Mouse (Mus musculus) layer of hippocampus, postnatal 14 days (tissue): ENCODE results near the gene Vps11. TPM values are rescaled to one million over a fixed set of nuclear protein-coding genes. Genes with fewer than 3 reads are reported as not detected.
"Not testable (repeated sequence)": the region's sequence is repeated elsewhere in the genome, so short reads cannot be mapped to it uniquely, and the experiment has no call there.

Experiments
- DNase-seq, 2 experiments: peaks; one replicate each; pipeline ENCODE4 v3.0.0; 2021 to 2022; ENCODE audit warnings: low spot score in 2 of 2, mixed read lengths in 1 of 2
- long read RNA-seq, 2 experiments: library from polyadenylated mRNA; stranded (forward); transcript quantifications; one replicate each; pipeline ENCODE4 v2.0.0; 2021
- total RNA-seq, 2 experiments: library from RNA; stranded (reverse); gene quantifications; 2 replicates each; pipeline ENCODE4 v1.2.3; 2021

Vps11 gene
- total RNA-seq: 10 to 100 TPM; 41.8 to 46.1 TPM
- long read RNA-seq, experiment 1, transcript Vps11-201 (16 exons, 3,536 nt): major isoform, 56 of 73 reads
- long read RNA-seq, experiment 1, partial matches to known transcripts: 2 of 73 reads
- long read RNA-seq, experiment 1, other reads (novel, unspliced or antisense): 15 of 73 reads
- long read RNA-seq, experiment 2, transcript Vps11-201 (16 exons, 3,536 nt): major isoform, 85 of 103 reads
- long read RNA-seq, experiment 2, partial matches to known transcripts: 5 of 103 reads
- long read RNA-seq, experiment 2, other reads (novel, unspliced or antisense): 12 of 103 reads

DNA sequence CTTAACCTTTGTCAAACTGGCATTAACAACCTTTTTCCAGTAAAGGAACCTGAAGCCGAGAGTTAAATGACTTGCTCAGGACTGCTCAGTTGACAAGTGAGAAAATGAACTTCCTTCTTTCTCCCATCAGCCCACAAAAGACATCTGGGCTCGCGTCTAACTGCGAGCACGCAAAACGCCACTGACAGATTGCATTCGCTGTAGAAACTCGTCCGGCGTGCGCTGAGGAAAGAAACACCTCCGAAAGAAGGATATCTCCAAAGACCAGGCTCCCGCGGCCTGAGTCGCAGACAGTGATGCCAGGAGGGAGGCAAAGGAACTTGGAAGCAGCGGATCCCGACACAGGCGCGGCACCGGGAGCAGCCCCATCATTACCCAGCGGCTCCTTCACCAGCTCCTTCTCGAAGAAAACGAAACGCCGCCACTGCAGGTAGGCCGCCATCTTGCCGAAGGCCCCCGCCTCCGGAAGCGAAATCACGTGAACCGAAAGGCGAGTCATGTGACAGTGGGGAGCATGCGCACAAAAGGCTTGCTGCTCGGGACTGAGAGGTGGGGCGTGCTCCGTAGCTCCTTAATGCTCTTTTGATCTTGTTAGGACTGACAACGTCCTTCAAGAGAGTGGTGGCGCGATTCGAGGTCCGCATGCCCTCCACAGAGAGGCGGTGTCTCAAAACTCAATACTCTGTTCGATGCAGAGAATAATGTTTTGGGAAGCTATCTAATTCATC lies at the start of gene Vps11:
TSS of gene Vps11 (minus strand) at position 481 of the 728 bp plus-strand sequence.
- peak; percentile 92 to 96 for DNase-seq

DNA sequence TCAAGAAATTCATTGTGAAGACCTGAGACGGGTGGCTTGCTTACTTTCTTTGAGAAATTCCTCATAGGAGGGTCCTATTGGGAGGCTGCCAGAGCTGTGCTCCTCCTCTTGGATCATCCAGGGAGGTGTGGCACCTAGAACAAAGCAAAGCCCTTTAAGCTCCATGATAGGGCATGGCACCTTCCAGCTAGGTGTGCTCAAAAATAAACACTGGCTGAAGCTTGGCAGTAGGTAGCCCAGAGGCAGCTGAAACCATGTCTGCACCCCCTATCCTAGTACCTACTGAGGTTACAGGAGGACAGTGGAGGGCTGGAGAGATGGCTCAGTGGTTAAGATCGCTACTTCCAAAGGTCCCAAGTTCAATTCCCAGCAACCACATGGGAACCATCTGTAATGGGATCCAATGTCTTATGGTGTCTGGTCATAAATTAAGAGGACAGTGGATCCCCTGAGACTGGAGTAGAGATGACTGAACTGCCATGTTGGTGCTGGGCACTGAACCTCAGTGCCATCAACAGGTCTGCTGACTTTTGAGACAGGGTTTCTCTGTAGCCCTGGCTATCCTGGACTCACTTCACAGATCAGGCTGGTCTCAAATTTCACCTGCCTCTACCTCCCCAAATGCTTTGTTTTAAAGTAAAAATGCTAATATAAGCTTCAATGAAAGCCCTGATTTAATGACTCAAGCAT lies 49.3 kb upstream of the Vps11 start:
- no peak for DNase-seq

DNA sequence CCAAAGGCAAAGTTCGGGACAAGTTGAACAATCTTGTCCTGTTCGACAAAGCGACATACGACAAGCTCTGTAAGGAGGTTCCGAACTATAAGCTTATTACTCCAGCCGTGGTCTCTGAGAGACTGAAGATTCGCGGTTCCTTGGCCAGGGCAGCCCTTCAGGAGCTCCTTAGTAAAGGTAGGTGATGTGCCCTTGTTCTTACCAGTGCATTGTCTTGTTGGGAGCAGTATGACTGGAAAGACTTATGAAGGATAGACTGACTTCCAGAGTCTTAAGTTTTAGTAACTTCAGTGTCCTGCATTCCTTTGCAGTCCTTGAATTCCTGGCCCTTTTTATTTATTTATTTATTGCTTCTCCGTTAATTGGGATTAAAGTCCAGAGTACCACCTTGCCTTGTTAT lies 47.2 kb upstream of the Vps11 start:
- not testable (repeated sequence) for DNase-seq

DNA sequence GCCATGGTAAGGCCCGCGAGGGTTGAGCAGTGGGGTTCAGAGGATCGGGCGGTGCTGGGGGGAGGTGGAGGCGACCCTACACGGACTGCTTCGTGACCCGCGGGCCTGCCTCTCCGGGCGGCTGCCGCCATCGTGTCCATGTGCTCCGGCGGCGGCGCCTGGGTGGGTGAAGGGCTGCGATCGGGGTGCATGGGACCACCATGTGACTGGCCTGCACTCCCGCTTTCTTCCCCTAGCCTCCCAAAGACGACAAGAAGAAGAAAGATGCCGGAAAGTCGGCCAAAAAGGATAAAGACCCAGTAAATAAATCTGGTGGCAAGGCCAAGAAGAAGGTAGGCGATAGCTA lies 46.3 kb upstream of the Vps11 start:
- no peak for DNase-seq

DNA sequence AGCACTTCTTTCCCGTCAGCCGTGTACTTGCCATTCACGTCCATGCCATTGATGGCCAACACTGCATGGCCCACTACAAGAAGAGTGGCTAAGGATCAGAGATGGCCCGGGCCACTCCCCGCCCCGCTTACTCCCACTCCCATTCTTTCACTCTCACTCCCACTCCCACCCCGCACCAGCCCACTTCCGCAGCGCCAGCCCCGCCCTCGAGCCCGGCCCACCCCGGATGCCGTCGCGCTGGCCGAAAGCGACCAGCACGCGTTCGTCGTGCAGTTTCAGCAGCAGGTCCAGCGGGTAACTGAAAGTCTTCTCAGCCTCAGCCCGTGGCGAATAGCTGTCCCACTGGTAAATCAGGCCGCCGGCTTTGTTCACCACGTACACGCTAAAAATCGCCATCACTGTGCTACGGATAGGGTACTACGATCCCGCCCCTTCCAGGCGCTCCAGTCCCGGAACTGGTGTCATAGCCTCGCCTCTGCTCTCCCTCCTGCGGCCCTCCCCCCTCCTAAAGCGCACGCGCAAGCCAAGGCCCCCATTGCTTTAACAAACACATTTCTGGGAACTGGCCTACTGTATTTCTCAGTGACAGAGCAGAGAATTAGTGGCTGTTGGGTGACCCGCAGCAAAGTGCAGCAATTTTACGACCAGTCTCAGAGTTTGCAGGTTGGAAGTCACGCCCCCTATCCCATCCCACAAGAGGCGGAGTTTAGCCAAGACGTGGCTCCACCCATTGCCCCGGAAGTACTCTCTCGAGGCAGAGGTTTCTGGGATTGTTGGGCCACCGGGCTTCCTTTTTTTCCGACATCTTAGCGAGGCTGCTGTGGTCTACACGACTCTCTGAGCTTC lies 45.7 kb upstream of the Vps11 start, which contains the start of the genes Rps25 and Trappc4:
TSS of gene Rps25 (plus strand) at position 234 of the 846 bp plus-strand sequence.
TSS of gene Trappc4 (minus strand) at position 695 of the 846 bp plus-strand sequence.
- DNase-seq: peak; percentile 94 to 95

DNA sequence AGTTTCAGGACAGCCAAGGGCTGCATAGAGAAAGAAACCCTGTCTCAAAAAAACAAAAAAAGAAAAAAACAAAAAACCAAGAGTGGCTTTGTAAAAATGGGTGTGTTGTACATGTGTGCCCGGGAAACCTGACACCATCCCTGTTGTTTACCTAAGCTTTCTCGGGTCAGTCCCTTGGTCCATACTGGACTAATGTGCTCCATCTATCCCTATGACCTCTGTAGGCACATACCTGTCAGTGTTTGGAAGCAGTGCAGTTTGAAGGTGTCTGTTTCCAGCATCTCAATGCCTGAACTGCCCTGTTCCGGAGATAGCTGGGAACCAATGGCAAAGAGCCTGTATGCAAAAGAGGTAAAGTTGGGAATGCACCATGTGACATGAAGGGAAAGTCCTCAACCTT lies 43.5 kb upstream of the Vps11 start:
- DNase-seq: no peak

DNA sequence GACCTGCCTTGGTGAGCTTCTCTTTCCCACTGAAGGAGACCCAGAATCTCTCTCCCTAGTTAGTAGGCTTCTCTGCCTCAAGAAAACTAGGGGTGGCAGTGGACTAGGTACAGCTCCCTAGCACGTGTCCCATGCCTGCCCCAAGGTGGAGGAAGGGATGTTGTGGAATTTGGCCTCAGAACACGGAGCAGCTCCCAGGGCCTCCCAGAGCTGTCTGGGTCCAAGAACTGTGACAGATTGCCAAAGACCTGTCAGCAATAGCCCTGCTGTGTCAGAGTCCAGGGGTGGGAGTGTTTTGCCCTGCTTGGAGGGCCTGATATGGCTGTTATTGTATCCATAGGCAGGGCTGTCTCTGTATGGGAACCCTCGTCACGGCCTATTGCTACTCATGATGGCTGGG lies 39.6 kb upstream of the Vps11 start:
- DNase-seq: no peak

DNA sequence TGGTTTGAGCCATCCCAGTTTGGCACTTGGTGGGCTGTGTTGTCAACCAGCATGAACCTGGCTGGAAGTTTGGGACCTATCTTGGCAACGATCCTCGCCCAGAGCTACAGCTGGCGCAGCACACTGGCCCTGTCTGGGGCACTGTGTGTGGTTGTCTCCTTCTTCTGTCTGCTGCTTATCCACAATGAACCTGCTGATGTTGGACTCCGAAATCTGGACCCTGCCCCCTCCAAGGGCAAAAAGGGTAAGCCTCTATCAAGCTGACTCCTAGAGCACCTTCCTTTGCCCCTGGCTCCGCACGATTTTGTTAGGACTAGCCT lies 38.3 kb upstream of the Vps11 start:
- DNase-seq: no peak

DNA sequence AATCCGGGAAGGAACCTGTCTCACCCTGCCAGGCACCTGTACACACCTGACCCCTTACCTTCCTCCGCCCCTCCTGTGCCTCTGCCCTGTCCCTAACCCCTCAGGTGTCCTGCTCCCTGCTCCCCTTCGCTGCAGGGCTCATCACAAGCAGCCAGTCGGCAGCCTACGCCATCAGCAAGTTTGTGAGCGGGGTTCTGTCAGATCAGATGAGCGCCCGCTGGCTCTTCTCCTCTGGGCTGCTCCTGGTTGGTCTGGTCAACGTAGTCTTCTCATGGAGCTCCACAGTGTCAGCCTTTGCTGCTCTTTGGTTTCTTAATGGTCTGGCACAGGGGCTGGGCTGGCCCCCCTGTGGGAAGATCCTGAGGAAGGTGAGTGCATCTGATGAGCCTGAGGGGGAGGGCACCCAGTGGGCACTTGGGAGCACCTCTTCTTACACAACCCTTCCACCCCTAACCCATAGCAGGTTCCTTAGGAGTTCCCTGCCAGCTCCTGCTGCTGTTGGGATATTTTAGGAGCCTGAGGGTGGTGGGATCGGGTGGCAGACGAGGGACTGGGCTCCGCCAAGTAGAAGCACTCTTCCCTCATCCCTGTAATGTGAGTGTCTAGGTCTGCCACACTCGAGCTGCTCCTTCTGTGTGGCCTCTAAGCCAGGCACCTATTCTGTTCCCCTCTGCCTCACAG lies 37.8 kb upstream of the Vps11 start:
- DNase-seq: no peak

DNA sequence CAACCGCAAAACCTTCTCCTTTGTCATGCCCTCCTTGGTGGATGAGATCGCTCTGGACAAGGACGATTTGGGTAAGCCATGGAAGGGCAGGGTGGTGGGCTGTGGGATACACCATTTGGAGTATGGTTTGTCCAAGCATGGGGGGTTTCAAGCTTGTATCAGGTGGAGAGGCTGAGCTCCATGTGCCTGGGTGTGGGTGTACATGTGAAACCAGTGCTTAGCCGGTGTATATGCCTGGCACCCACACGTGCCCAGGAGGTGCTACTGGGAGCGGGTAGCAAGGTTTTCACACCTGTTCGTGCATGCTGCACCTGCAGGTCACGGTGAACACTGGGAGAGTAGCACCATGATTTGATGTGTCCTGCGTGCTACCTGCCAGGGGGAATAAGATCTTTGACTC lies 37.1 kb upstream of the Vps11 start:
- no peak for DNase-seq

DNA sequence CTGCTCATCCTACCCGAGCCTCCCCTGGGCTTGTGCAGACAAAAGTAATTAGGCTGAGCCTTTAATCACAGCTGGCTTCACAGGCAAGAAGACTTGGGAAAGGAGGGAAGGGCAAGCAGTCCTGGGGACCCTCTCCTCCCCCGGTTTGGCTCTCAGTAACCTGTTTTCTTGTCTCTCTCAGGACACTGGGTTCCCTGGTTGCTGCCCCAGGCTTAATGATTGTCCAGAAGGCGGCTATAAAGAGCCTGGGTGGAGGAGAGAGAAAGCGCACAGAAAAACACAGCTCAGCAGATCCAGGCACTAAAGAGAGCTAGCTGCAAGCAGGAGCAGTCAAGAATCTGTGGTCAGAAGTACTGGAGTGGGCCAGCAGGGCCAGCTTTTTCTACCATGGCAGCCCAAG lies 36.6 kb upstream of the Vps11 start:
- no peak for DNase-seq

DNA sequence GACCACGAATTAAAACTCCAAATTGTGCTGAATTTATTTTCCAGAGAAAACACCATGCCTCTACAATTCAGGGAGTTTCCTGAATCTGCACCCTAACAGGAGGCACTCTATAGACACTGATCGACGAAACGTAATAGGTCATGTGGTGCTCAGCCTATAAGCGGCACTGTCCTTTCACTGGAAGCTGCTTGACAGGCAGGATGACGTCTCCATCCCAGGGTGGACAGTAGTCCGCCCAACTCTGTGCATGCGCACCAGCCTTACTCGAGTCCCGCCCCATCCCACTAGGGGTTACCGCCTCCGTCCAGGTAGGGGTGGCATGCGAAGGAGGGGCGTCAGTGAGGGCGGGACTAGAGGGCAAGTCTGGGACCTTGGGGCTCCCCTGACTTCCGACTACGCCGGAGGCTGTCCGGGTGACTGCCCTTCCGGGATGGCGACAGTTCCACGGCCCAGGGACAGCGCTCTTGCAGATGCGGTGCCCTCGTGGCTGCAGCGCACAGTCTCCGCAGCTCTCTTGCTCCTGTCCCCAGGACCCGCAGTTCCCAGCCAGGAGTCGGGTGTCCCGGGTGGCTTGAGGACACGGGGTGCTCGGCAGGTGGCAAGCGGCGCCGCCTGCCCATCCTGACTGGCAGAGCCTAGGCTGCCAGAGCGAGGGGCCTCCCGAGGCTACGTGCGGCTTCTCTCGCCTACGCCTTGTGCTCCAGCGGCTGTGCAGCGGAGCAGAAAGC lies 35.4 kb upstream of the Vps11 start, which contains the start of gene Slc37a4:
TSS of gene Slc37a4 (plus strand) at position 169 of the 728 bp plus-strand sequence.
- peak; percentile 86 to 96 for DNase-seq

DNA sequence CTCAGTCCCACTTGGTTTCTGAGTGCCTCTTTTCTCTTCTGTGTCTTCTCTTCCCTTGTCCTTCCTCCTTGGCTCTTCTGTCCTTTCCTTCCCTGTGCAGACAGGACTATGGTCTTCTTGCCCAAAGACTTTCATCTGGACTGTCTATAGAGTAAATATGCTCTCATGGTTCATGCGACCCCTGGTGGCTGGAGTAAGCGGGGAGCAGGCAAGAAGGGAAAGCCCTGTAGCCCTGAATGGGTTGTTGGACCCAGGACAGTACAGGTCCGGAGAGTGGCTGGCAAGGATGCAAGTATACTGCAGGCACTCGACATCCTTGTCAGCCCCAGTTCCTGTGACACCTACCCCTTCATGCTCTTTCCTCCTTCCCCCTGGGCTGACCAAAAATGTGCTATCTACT lies 30.0 kb upstream of the Vps11 start:
- peak in 1 of 2 experiments; percentile 63 for DNase-seq

DNA sequence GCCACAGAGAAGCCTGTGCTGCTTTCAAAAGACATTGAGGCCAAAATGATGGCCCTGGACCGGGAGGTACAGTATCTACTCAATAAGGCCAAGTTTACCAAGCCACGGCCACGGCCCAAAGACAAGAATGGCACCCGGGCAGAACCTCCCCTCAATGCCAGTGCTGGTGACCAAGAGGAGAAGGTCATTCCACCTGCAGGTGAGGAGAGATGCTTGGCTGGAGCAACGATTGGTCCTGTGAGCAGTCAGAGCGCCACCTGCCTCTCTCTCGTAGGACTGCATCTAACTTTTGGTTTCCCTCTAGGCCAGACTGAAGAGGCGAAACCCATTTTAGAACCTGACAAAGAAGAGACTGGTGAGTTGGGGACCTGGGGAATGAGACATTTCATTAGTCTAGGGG lies 27.8 kb upstream of the Vps11 start:
- DNase-seq: no peak

DNA sequence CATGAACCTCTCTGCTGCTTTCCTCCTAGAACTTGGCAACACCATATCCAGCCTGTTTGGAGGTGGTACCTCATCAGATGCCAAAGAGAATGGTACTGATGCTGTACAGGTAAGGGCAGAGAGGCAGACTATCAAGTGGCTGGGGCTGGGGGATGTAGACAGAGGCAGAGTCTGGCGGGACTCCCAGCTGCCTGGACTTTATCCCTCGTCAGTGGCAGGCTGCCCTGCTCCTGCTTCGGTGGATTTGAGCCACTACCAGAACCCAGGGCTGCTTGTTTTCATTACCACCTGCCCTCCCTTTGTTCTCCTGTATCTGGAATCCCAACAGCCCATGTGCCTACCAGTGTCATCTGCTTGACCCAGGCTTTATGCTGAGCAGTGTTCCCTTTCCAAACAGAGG lies 25.8 kb upstream of the Vps11 start:
- DNase-seq: no peak

DNA sequence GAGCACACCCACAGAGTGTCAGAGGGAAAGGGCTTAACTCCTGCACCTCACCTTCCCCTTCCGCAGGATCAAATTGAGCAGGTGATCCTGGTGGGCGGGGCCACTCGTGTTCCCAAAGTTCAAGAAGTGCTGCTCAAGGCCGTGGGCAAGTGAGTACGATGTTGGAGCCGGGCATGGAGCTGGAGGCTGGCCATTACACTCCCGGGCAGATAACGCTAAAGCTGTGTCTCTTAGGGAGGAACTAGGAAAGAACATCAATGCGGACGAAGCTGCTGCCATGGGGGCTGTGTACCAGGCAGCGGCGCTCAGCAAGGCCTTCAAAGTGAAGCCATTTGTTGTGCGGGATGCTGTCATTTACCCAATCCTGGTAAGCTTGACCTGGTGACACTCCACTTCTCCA lies 23.1 kb upstream of the Vps11 start:
- no peak for DNase-seq

DNA sequence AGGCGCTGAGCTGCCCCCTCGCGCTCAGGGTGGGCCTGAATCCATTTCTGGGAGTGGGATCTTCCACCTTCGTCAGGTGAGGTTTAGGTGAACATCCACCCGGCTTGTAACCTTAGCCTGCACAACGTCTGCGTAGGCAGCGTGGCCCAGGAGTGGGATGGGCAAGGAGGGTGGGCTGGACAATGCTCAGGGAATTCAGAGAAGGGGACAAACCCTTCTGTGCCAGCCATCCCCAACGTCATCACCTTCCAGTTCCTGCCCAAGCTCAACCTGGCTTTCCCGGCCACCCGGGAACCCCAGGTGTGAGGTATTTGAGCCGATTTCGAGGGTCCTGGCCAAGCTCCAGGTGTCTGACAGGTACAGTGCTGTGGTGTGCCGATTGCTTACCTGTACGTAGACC lies 18.4 kb upstream of the Vps11 start:
- DNase-seq: no peak

DNA sequence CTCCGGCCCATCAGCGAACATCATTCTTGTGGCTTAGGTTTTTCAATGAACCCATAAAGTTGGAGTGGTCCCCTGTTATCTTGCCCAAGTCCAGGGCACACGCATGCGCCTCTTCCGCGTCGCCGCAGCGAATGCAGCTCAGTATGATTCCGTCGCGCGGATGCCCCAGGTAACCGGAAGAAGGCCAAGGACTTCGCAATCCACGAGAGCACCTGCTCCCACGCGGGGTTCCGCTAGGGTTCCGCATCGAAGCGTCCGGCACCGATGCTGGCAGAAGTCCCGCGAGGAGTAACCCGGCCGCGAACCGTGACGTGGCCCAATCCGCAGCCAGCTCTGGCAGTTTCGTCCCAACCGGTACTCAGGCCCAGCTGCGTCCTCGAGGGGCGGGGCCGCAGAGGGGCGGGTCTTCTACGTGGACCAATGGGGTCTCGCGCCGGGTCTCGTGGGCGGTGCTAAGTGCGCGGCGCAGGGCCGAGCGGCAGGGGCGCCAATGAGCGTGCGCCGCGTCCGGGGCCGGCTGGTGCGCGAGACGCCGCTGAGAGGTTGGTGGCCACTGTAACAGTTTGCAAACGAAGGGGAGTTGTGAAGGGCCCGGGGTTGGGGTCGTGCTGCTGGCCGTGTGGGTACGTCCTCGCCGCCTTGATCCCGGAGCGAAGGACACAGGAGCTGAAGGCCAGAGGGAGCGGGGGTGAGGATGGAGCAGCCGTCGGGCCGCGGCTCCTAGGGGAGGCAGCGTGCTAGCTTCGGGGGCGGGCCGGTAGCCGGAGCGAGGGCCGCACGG lies 17.8 kb upstream of the Vps11 start, which contains the start of gene Hyou1:
TSS of gene Hyou1 (plus strand) at position 437 of the 781 bp plus-strand sequence.
- peak; percentile 99 for DNase-seq

DNA sequence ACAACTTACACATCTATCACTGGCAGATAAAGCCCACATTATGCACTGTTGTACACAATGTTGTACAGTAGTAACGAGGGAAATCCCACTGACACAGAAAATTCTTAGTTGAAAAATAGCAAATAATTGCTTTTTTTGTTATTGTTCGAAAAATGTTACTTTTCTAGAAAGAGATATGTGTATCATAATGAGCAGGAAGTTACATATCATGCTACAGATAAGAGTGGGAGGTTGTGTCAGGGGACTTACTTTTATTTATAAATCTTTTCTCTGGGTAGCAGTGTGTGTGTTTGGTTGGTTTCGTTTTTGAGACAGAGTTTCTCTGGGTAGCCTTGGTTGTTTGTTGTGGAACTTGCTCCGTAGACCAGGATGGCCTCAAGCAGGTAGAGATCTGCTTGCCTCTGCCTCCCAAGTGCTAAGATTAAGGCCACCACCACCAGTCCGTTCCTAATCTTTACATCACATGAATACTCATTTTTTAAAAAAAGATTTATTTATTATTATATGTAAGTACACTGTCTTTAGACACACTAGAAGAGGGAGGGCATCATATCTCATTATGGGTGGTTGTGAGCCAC lies 16.8 kb upstream of the Vps11 start:
- DNase-seq: no peak
